Comparison of ENCODE assay signal across 25 mouse cellular contexts in genomic region chrX:36108601-36109000, GRCm38 (mm10). TPM values are rescaled to one million over a fixed set of nuclear protein-coding genes. Genes with fewer than 3 reads are reported as not detected.
DNase-seq lines count a peak whose midpoint lies in the region; ATAC-seq and TF ChIP-seq lines count a peak whose summit lies in the region.
"Had no signal": no experiment of that assay in that cellular context is flagged by ENCODE, and none has a peak within 500 bp of the region (broad histone marks: within the 10 kb centered on the region; RNA-seq: fewer than 3 reads in every experiment).

No protein-coding gene starts in this region.

- peak; percentile 54; the same call in 1 of the 2 replicates for ATAC-seq in common myeloid progenitor, adult 5-6 weeks (replicated peaks; ENCODE audit: low read depth, poor library complexity, severe bottlenecking)
- ATAC-seq in megakaryocyte progenitor cell, adult 5-6 weeks (replicated peaks; ENCODE audit: poor library complexity) = peak; percentile 60; the same call in 1 of the 2 replicates
- ATAC-seq in activated CD4-positive, CD25-positive, alpha-beta regulatory T cell, adult 4 months = no peak
- ATAC-seq: CD4-positive, CD25-positive, alpha-beta regulatory T cell, adult 4 months; forebrain, embryonic 13.5 days; forebrain, embryonic 16.5 days; hindbrain, postnatal 0 days; inflammation-experienced regulatory T-cells, adult 6 months had no signal

- TF ChIP-seq CTCF in layer of hippocampus, adult 2 months (conservative IDR thresholded peaks at IDR 0.05) = 0 out of 2 replicates have a peak, but pooled peaks have one; percentile 13

- H3K4me3 ChIP-seq in layer of hippocampus, adult 2 months = no peak overlapping the region
- H3K4me3 ChIP-seq: forebrain, embryonic 10.5 days; forebrain, embryonic 13.5 days; heart, embryonic 10.5 days; heart, embryonic 13.5 days had no signal

- DNase-seq in layer of hippocampus, adult 2 months (ENCODE audit: low spot score in 2 of 2) = no peak
- DNase-seq in layer of hippocampus, adult 9-10 months (ENCODE audit: low spot score) = no peak
- DNase-seq in 416B (ENCODE audit: low read depth) = peak; percentile 12
- no peak for DNase-seq in kidney, postnatal 36 days
- DNase-seq: adrenal gland, postnatal 10 days; cerebellum, adult 11 months; cerebellum, adult 8-10 months; cerebellum, postnatal 36 days; gastrocnemius, postnatal 10 days; gastrocnemius, postnatal 36 days; heart, adult 18-20 months; heart, postnatal 14 days; heart, postnatal 4 days had no signal

- no peak overlapping the region for H3K27ac ChIP-seq in layer of hippocampus, adult 2 months
- H3K27ac ChIP-seq: forebrain, embryonic 10.5 days; forebrain, embryonic 13.5 days; heart, embryonic 10.5 days; heart, embryonic 13.5 days; hindbrain, embryonic 14.5 days; hindbrain, postnatal 0 days had no signal

RNA-seq across cellular contexts. Expression of gene Il13ra1, which starts 3.3 kb away (rescaled TPM):
- total RNA-seq in layer of hippocampus, adult 2 months (2021) = 1 to 10 TPM; 3.4 to 4.6 TPM
- total RNA-seq in common myeloid progenitor, adult 5-6 weeks (2017) = 0.23 TPM in 1 of 2 replicates, not detected in the other
- total RNA-seq in megakaryocyte progenitor cell, adult 5-6 weeks (2015) = 0.57 and 1.3 TPM in 2 replicates
- 0.34 and 0.96 TPM in 2 replicates for total RNA-seq in megakaryocyte progenitor cell, adult 5-6 weeks (2017)
- polyA plus RNA-seq in activated CD4-positive, CD25-positive, alpha-beta regulatory T cell, adult 4 months (2017; shearing (Covaris generic)) = under 1 TPM; 0.09 to 0.48 TPM
